Mouse (Mus musculus) limb, embryonic 11.5 days (tissue): ENCODE results near the gene Cdkn1a. TPM values are rescaled to one million over a fixed set of nuclear protein-coding genes. Genes with fewer than 3 reads are reported as not detected.
"Not testable (repeated sequence)": the region's sequence is repeated elsewhere in the genome, so short reads cannot be mapped to it uniquely, and the experiment has no call there.

Experiments
- ATAC-seq: fragments of 200-750 bp; cut with Nextera tagmentation; 2 replicates; pipeline ENCODE4 v1.8.0; 2017; ENCODE audit warnings: low read depth; ENCODE audit not compliant: insufficient number of reproducible peaks, low FRiP score, low TSS enrichment
- DNase-seq: peaks from one replicate; pipeline ENCODE4 v3.0.0-alpha.2; 2015; ENCODE audit warnings: low spot score
- H3K27ac ChIP-seq: fragments of 300-500 bp; sonication (generic); replicated peaks from 2 replicates; pipeline ENCODE4 v1.5.1; 2014; ENCODE audit warnings: low read depth, mild to moderate bottlenecking, low read length
- H3K27me3 ChIP-seq: fragments of 300-500 bp; sonication (generic); 2 replicates; pipeline ENCODE4 v1.6.1; 2014; ENCODE audit warnings: mild to moderate bottlenecking, low read length, mixed read lengths; ENCODE audit not compliant: control insufficient read depth, insufficient read depth
- H3K36me3 ChIP-seq: fragments of 300-500 bp; sonication (generic); 2 replicates; pipeline ENCODE4 v1.6.1; 2014; ENCODE audit warnings: mild to moderate bottlenecking, low read length, moderate library complexity, mixed read lengths; ENCODE audit not compliant: control insufficient read depth, insufficient read depth
- H3K4me1 ChIP-seq: fragments of 300-500 bp; sonication (generic); 2 replicates; pipeline ENCODE4 v1.6.1; 2014; ENCODE audit warnings: low read length, mixed read lengths; ENCODE audit not compliant: control insufficient read depth, insufficient read depth
- H3K4me2 ChIP-seq: fragments of 300-500 bp; sonication (generic); 2 replicates; pipeline ENCODE4 v1.6.1; 2014; ENCODE audit warnings: low read depth, mild to moderate bottlenecking, moderate library complexity; ENCODE audit not compliant: severe bottlenecking
- H3K4me3 ChIP-seq: fragments of 300-500 bp; sonication (generic); 2 replicates; pipeline ENCODE4 v1.5.1; 2014; ENCODE audit warnings: low read depth, low read length
- H3K9ac ChIP-seq: fragments of 300-500 bp; sonication (generic); 2 replicates; pipeline ENCODE4 v1.6.1; 2014; ENCODE audit warnings: mild to moderate bottlenecking, low read length
- H3K9me3 ChIP-seq: fragments of 300-500 bp; sonication (generic); 2 replicates; pipeline ENCODE4 v1.6.1; 2016; ENCODE audit warnings: low read length; ENCODE audit not compliant: control insufficient read depth
- WGBS: fragments of 180-500 bp; shearing (Covaris S2); extraction: QIAGEN DNeasy Blood & Tissue Kit; methylation state at CpG from one replicate; pipeline ENCODE4 v1.1.7; 2014; 5-methylcytosine and 5-hydroxymethylcytosine counted together
- polyA plus RNA-seq: library from polyadenylated mRNA; unstranded; fragments of >200 nt; fragmentation: Nextera tagmentation; extraction: Ambion mirVana; gene quantifications from 2 replicates; pipeline ENCODE4 v1.2.1, GENCODE M21; 2014

Cdkn1a gene
- polyA plus RNA-seq, 1 experiment from 2014 or later: 41.5 TPM

DNA sequence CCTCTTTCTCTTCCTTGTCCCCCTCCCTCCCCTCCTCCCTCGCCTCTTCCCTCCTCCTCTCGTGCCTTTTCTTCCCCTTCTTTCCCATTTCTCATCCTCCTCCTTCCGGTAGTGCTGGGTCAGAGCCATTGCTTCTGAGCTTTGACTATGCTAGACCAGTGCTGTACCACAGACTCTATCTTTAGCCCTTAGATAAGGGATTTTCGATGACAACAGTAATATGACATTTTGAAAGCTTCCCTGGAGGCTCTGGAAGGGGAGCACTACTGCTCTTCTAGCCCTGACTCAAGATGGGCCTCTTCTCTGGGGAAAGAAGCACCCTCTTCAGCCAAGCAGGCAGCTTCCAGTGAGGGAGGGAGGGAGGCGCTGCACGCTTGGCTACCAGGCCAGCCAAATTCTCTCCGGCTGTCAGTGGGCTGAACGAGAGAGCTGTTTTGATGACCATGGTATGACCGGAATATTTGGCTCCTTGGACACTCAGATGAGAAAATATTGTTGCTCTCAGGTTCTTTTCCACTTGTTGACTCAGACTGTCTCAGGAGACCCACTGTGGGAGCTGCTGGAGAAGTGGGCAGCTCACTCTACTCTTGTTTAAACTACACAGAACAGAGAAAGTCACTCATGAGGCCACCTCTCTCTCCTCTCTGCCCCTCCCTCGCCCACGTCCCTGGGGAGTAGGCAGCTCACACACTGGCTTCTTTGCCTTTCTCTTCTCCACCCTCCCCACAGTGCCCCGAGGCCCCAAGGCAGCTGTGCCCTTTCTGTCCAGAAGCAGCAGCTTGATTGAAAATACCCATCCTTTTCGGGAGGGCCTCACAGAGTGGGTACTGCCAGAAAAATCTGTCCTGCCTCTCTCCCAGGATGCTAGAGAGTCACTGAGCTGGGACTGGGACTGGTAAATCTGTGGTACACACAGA is 28.4 kb upstream of the Cdkn1a start:
- DNase-seq: no peak
- no peak overlapping the region for H3K4me3 ChIP-seq
- H3K9me3 ChIP-seq: no peaks in the 10 kb centered on the region
- no peaks in the 10 kb centered on the region for H3K36me3 ChIP-seq
- no peak overlapping the region for H3K27ac ChIP-seq
- H3K9ac ChIP-seq: no peak overlapping the region
- H3K4me2 ChIP-seq: no peak overlapping the region
- no peak for ATAC-seq
- H3K4me1 ChIP-seq: no peaks in the 10 kb centered on the region; the same call in 1 of the 2 replicates
- no peaks in the 10 kb centered on the region for H3K27me3 ChIP-seq
- 67% methylated on average over 13 of the region's 13 CpGs for WGBS

DNA sequence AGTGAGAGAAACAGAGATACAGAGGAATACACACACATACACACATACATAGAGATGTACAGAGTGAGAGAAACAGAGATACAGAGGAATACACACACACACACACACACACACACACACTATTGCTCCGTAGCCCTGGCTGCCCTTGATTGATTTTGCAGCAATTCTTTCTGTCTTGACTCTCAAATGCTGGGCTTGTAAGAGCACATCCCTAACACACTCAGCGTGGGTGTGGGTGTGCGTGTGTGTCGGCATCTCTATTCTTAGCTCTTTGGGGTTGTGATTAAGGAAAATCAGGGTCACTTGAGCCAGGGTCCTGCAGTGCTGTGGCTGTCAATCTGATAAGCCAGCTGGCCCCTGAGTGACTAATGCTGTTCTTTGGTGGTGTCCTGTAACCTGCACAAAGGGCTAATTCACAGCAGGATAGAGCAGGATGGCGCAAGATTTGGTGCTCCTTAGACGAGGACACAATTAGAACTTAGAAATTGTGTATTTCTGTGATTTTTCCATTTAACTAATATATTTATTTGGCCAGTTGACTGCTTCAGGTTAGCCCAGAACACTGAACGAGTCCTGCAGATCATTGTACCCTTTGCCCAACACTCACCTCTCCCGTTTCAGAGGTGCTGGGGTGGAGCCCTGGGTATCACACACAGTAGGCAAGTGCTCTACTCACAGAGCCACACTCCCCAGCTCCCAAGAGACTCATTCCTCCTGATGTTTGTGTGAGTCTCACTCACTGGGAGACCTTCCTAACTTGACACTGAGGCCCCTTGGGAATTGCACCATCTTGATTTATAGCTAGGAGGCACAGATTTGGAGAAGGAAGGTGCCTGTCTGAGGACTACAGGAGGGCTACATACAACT is 27.4 kb upstream of the Cdkn1a start:
- Histone ChIP-seq H3K4me1 (no peaks in the 10 kb centered on the region), H3K9me3 (no peaks in the 10 kb centered on the region), H3K27me3 (no peaks in the 10 kb centered on the region), H3K9ac (no peak overlapping the region), H3K36me3 (no peaks in the 10 kb centered on the region), H3K27ac (no peak overlapping the region), H3K4me3 (no peak overlapping the region), H3K4me2 (no peak overlapping the region)
- ATAC-seq (no peak), DNase-seq (no peak)
- 58% methylated on average over 8 of the region's 8 CpGs for WGBS

DNA sequence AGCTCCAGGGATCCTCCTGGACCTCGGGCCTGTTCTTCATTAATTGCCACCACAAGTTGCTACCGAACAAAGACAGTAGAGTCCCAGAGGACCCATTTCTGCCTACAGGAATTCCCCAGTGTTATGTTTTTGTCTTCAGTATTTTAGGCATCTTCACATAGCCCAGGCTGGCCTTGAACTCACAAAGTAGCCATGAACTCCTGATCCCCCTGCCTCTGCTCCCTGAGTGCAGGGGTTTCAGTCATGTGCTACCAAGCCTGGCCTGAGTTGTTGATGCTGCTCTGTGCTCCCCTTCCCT is 26.8 kb upstream of the Cdkn1a start:
- Histone ChIP-seq H3K9me3 (no peaks in the 10 kb centered on the region), H3K4me3 (no peak overlapping the region), H3K27ac (no peak overlapping the region), H3K27me3 (no peaks in the 10 kb centered on the region), H3K4me1 (no peaks in the 10 kb centered on the region), H3K36me3 (no peaks in the 10 kb centered on the region), H3K4me2 (no peak overlapping the region), H3K9ac (no peak overlapping the region)
- DNase-seq: no peak
- WGBS: 54% methylated on average over 2 of the region's 2 CpGs
- no peak for ATAC-seq

DNA sequence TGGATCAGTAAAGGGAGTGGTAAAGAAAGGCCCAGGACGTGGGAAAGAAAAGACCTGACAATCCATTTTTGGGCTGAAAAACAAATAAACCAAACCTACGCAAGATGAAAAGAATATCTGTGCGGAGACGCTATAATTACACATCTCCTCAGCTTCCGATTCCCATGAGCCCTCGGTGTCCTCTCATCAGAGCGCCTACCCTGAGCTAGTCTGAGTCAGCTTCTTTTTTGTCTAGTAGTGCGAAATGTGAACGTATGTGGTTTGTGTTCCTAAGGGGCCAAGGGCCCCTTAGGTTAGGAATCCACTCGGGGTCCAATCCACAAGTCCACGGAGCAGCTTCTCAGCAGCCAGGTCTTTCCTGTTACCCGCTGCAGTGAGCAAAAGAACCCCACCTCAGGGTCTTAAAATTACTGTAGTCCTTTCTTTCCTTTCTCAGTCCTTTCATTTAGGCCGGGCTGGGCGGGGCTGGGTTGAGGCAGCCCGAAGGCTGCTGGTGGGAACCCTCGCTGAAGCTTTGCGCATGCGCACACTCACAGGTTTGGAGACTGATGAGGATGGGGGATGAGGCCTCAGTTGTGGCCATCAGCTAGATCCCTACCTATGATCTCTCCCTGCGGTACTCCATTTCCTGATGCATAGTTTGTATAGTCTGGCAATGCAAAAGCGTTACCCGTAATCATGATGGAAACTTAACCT is 25.4 kb upstream of the Cdkn1a start:
- DNase-seq: no peak
- Histone ChIP-seq H3K9ac (no peak overlapping the region), H3K4me2 (no peak overlapping the region), H3K36me3 (no peaks in the 10 kb centered on the region), H3K9me3 (no peaks in the 10 kb centered on the region), H3K27ac (no peak overlapping the region), H3K27me3 (no peaks in the 10 kb centered on the region), H3K4me1 (no peaks in the 10 kb centered on the region), H3K4me3 (no peak overlapping the region)
- no peak for ATAC-seq
- WGBS: 88% methylated on average over 21 of the region's 21 CpGs

DNA sequence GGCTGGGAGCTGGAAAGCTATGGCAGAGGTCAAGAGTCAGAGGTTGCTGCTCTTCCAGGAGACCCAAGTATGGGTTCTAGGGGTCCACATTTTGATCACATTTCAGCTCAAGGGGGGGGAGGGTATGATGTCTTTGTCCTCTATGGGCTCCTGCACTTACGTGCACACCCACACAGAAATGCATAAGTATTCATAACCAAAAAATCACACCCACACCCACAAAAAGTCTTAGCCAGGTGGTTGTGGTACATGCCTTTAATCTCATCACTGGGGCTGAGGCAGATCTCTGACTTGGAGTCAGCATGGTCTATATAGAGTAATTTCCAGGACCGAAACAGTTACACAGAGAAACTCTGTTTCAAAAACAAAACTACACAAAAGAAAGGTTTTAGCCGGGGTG is 24.8 kb upstream of the Cdkn1a start:
- ATAC-seq: no peak
- H3K9ac ChIP-seq: no peak overlapping the region

DNA sequence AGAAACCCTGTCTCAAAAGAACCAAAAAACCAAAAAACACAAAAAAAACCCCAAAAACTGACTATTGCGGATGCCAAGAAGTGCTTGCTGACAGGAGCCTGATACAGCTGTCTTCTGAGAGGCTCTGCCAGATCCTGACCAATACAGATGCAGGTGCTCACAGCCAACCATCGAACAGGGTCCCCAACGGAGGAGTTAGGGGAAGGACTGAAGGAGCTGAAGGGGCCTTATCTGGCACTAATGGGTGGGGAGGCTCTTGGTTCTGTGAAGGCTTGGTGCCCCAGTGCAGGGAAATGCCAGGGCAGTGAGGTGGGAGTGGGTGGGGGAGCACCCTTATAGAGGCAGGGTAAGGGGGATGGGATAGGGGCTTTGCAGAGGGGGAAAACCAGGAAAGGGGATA is 23.4 kb upstream of the Cdkn1a start:
- not testable (repeated sequence) for H3K27ac ChIP-seq, H3K27me3 ChIP-seq, H3K4me2 ChIP-seq, H3K9ac ChIP-seq, H3K4me1 ChIP-seq, DNase-seq, H3K36me3 ChIP-seq, H3K4me3 ChIP-seq, H3K9me3 ChIP-seq, ATAC-seq
- WGBS: 84% methylated on average over 3 of the region's 3 CpGs

More for the DNA sequence above, 24.8 kb upstream of the Cdkn1a start:
- no peak overlapping the region for H3K4me3 ChIP-seq
- H3K27ac ChIP-seq: no peak overlapping the region
- DNase-seq: no peak
- no peaks in the 10 kb centered on the region for H3K27me3 ChIP-seq
- no peaks in the 10 kb centered on the region for H3K9me3 ChIP-seq
- no peaks in the 10 kb centered on the region for H3K36me3 ChIP-seq
- H3K4me1 ChIP-seq: no peaks in the 10 kb centered on the region
- 95% methylated on average over 3 of the region's 3 CpGs for WGBS
- H3K4me2 ChIP-seq: no peak overlapping the region

DNA sequence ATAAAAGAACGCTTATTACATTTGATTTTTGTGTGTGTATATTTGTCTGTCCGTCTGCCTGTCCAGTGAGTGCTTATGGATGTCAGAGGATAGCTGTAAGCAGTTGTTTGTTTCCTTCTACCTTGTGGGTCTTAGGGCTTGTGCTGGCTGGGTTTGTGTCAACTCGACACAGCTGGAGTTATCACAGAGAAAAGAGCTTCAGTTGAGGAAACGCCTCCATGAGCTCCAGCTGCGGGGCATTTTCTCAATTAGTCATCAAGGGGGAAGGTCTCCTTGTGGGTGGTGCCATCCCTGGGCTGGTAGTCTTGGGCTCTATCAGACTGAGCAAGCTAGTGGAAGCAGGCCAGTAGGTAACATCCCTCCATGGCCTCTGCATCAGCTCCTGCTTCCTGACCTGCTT is 22.9 kb upstream of the Cdkn1a start:
- ATAC-seq (no peak), DNase-seq (no peak)
- no peaks in the 10 kb centered on the region for H3K36me3 ChIP-seq
- 54% methylated on average over 5 of the region's 5 CpGs for WGBS
- H3K4me1 ChIP-seq: peaks cover 2% of the 10 kb centered on the region; the same call in 1 of the 2 replicates
- no peak overlapping the region for H3K9ac ChIP-seq
- H3K4me3 ChIP-seq: no peak overlapping the region
- no peak overlapping the region for H3K27ac ChIP-seq
- no peaks in the 10 kb centered on the region for H3K27me3 ChIP-seq
- no peaks in the 10 kb centered on the region for H3K9me3 ChIP-seq
- H3K4me2 ChIP-seq: no peak overlapping the region

DNA sequence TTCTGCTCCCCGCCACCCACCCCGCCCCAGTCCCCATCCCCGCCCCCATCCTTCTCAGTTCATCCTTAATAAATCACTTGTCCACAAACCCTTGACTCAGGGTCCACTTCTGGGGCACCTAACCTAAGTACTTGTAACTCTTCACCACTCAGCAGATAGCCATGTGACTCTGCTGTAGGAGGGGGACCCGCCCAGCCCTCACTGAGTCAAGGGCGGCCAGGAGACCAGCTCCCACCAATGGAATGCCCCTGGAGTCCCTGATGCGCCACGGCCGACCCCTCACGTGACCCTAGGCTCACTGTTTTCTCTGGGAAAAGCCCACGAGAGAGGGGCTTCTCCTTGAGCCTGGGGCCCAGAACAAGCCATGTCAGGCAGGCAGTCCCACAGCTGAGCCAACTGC is 21.7 kb upstream of the Cdkn1a start:
- WGBS: 73% methylated on average over 10 of the region's 10 CpGs
- H3K4me3 ChIP-seq: no peak overlapping the region
- H3K36me3 ChIP-seq: no peaks in the 10 kb centered on the region
- H3K4me1 ChIP-seq: peaks cover 3% of the 10 kb centered on the region; the same call in 1 of the 2 replicates
- no peak overlapping the region for H3K4me2 ChIP-seq
- ATAC-seq (no peak), DNase-seq (no peak)
- H3K9me3 ChIP-seq: no peaks in the 10 kb centered on the region
- no peak overlapping the region for H3K9ac ChIP-seq
- no peaks in the 10 kb centered on the region for H3K27me3 ChIP-seq
- H3K27ac ChIP-seq: no peak overlapping the region
